Mouse (Mus musculus): ENCODE data around the gene Parm1.

The Parm1 gene

DNA sequence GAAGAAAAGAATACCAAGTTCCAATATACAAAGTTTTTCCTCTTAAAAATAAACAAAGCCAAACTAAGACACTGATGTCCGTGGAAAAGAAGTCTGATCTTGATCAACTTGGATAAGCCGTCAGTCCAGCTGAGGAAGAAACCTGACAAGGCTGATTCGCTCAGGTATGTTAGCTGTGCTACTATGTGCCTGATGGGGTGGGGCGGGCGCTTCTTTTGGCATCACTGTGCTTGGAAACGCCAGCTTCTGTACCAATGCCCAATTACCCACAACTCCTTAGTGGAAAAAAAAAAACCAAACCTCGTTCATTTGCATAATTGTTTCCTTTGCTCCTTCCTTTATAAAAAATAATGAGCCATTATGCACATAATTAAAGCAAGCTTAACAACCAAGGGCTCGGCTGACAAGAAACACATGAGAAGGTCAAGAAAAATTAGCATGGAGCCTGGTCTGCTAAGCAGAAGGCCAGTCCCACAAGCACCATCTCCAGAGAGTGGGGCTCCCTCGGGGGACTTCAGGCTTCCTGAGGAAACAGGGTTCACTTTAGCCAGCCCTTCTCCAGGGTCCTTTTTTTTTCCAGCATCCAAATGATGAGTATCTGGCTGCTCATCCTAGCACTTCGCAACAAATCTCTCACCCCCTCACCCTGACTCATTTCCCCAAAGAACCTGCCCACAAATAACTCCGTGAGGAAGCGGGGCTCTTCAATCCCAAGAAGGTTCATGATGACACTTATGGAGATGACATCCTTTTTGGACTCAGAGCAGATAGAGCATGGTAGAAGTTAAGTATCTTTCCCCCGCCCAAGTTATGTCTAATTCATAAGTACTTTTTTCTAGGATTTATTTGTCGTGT is 135.9 kb downstream of the Parm1 start:
- no peak for DNase-seq (ENCODE audit: extremely low spot score)

GRCm38 (mm10) chr5:91654331-91655048 is 137.1 kb downstream of the Parm1 start:
- no peak for DNase-seq (ENCODE audit: extremely low spot score)

DNA sequence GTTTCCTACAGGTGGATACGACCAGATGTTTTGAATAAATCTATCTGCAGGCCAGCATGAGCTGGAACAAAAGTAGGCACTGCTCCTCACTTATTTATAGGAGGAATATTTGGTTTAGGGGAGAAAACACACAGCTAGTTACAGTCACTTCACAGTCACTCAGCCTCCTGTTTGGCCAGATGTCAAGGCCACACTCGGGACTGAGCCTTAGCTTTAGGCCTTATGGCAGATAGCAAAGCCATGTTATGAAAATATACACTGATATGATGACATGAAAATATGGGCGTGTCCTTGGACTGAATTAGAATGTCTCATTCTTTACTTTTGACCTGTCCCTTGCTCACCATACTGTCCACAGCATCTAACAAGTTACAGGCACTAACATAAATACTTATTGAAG is 137.8 kb downstream of the Parm1 start:
- no peak for DNase-seq (ENCODE audit: extremely low spot score)

GRCm38 (mm10) chr5:91662715-91663114 is 145.3 kb downstream of the Parm1 start:
- DNase-seq (ENCODE audit: extremely low spot score): no peak

- no peak for DNase-seq (ENCODE audit: extremely low spot score)
Observed at GRCm38 (mm10) chr5:91667127-91667526, 149.7 kb downstream of the Parm1 start.

- no peak for DNase-seq (ENCODE audit: extremely low spot score)
Observed at GRCm38 (mm10) chr5:91669235-91669634, 151.8 kb downstream of the Parm1 start.

Measured in embryo, embryonic 9.5 days (tissue).